Mouse (Mus musculus): ENCODE data around the gene Gm49403.
"Not testable (repeated sequence)": the region's sequence is repeated elsewhere in the genome, so short reads cannot be mapped to it uniquely, and the experiment has no call there.

Gm49403 gene

GRCm38 (mm10) chr19:8872266-8872840 is 11.4 kb upstream of the Gm49403 start:
- no peak for DNase-seq

GRCm38 (mm10) chr19:8875031-8875430 is 8.7 kb upstream of the Gm49403 start:
- DNase-seq = no peak

- DNase-seq = peak; percentile 94
Observed at GRCm38 (mm10) chr19:8880311-8881033, 3.3 kb upstream of the Gm49403 start, which contains the start of gene Uqcc3. TSS of gene Uqcc3 (minus strand) at chr19:8880923.

- DNase-seq = no peak
Observed at GRCm38 (mm10) chr19:8881034-8881392, 2.7 kb upstream of the Gm49403 start.

GRCm38 (mm10) chr19:8886916-8887584 is 3.3 kb downstream of the Gm49403 start:
- no peak for DNase-seq

- no peak for DNase-seq
Observed at GRCm38 (mm10) chr19:8887585-8888463, 4.1 kb downstream of the Gm49403 start.

GRCm38 (mm10) chr19:8888511-8889385 is 5.0 kb downstream of the Gm49403 start, which contains the start of the genes 1810009A15Rik and Gm49416:
TSS of gene 1810009A15Rik (plus strand) at chr19:8888853.
TSS of gene Gm49416 (plus strand) at chr19:8888926.
- DNase-seq = peak; percentile 98

GRCm38 (mm10) chr19:8892829-8893766 is 9.4 kb downstream of the Gm49403 start, which contains the start of gene Ints5:
TSS of gene Ints5 (plus strand) at chr19:8893005.
- DNase-seq = peak; percentile 94

- DNase-seq = no peak
Observed at GRCm38 (mm10) chr19:8895397-8895960, 11.7 kb downstream of the Gm49403 start.

- DNase-seq = not testable (repeated sequence)
Observed at GRCm38 (mm10) chr19:8896231-8896630, 12.5 kb downstream of the Gm49403 start.

GRCm38 (mm10) chr19:8897211-8897864 is 13.6 kb downstream of the Gm49403 start:
- DNase-seq = peak; percentile 69

- peak; percentile 98 for DNase-seq
Observed at GRCm38 (mm10) chr19:8897865-8898495, 14.2 kb downstream of the Gm49403 start, which contains the start of gene Ganab. TSS of gene Ganab (plus strand) at chr19:8898071.

- DNase-seq = no peak
Observed at GRCm38 (mm10) chr19:8898576-8898975, 14.8 kb downstream of the Gm49403 start.

- no peak for DNase-seq
Observed at GRCm38 (mm10) chr19:8899079-8899478, 15.3 kb downstream of the Gm49403 start.

GRCm38 (mm10) chr19:8903412-8903811 is 19.7 kb downstream of the Gm49403 start:
- DNase-seq = no peak

- no peak for DNase-seq
Observed at GRCm38 (mm10) chr19:8908531-8908930, 24.8 kb downstream of the Gm49403 start.

GRCm38 (mm10) chr19:8911810-8912209 is 28.1 kb downstream of the Gm49403 start:
- DNase-seq = no peak

GRCm38 (mm10) chr19:8914212-8914611 is 30.5 kb downstream of the Gm49403 start:
- no peak for DNase-seq

GRCm38 (mm10) chr19:8919000-8919399 is 35.3 kb downstream of the Gm49403 start:
- no peak for DNase-seq
